ENCODE assay signal across 21 mouse cellular contexts in genomic region chr17:60181241-60181640, GRCm38 (mm10).
A peak's percentile ranks its signal among the peaks of the same experiment; 100 is the strongest.
DNase-seq lines count a peak whose midpoint lies in the region; ATAC-seq and TF ChIP-seq lines count a peak whose summit lies in the region.
"Had no signal": no experiment of that assay in that cellular context is flagged by ENCODE, and none has a peak within 500 bp of the region (broad histone marks: within the 10 kb centered on the region; RNA-seq: fewer than 3 reads in every experiment).

No protein-coding gene starts in this region.

- H3K4me1 ChIP-seq in hindbrain, postnatal 0 days (ENCODE audit: insufficient read depth, low read length), result no peaks in the 10 kb centered on the region
- H3K4me1 ChIP-seq in hindbrain, embryonic 11.5 days (replicated peaks; ENCODE audit: control insufficient read depth, insufficient read depth, low read length), result no peaks in the 10 kb centered on the region
- H3K4me1 ChIP-seq in midbrain, postnatal 0 days (ENCODE audit: insufficient read depth, low read length), result no peaks in the 10 kb centered on the region
- H3K4me1 ChIP-seq in midbrain, embryonic 10.5 days, result no peaks in the 10 kb centered on the region
- H3K4me1 ChIP-seq: embryonic facial prominence, embryonic 13.5 days; embryonic facial prominence, embryonic 15.5 days; forebrain, embryonic 10.5 days; forebrain, embryonic 13.5 days had no signal

- peak; percentile 59 to 68 for DNase-seq in cerebellum, postnatal 10 days
- DNase-seq in cerebellum, adult 8-10 months, result no peak
- peak; percentile 7 to 9 for DNase-seq in cerebellum, postnatal 25 days
- DNase-seq in cerebellum, adult 9-11 months, result no peak
- DNase-seq in hindbrain, postnatal 0 days (ENCODE audit: low spot score), result peak; percentile 46
- no peak for DNase-seq in hindbrain, embryonic 11.5 days (ENCODE audit: low spot score)
- peak; percentile 49 for DNase-seq in midbrain, postnatal 0 days (ENCODE audit: low spot score)
- DNase-seq in midbrain, embryonic 10.5 days (ENCODE audit: low spot score), result no peak
- DNase-seq: B cell, adult 2 months; embryo, embryonic 11 days had no signal

- H3K9me3 ChIP-seq in hindbrain, postnatal 0 days (ENCODE audit: low read length), result no peaks in the 10 kb centered on the region
- no peaks in the 10 kb centered on the region for H3K9me3 ChIP-seq in hindbrain, embryonic 11.5 days (ENCODE audit: control insufficient read depth, low read length)
- no peaks in the 10 kb centered on the region for H3K9me3 ChIP-seq in midbrain, postnatal 0 days (ENCODE audit: low read length)
- H3K9me3 ChIP-seq in midbrain, embryonic 10.5 days (replicated peaks), result no peaks in the 10 kb centered on the region
- H3K9me3 ChIP-seq: embryonic facial prominence, embryonic 13.5 days; embryonic facial prominence, embryonic 15.5 days; forebrain, embryonic 10.5 days; forebrain, embryonic 13.5 days had no signal

- no peak overlapping the region for H3K4me2 ChIP-seq in hindbrain, postnatal 0 days (ENCODE audit: low read depth, low read length)
- no peak overlapping the region for H3K4me2 ChIP-seq in hindbrain, embryonic 11.5 days (replicated peaks; ENCODE audit: low read depth, low read length)
- no peak overlapping the region for H3K4me2 ChIP-seq in midbrain, postnatal 0 days (ENCODE audit: low read depth, low read length, poor library complexity, severe bottlenecking)
- H3K4me2 ChIP-seq: embryonic facial prominence, embryonic 13.5 days; embryonic facial prominence, embryonic 15.5 days; forebrain, embryonic 13.5 days had no signal

- no peak overlapping the region for H3K9ac ChIP-seq in hindbrain, postnatal 0 days (replicated peaks; ENCODE audit: low read length)
- H3K9ac ChIP-seq in hindbrain, embryonic 11.5 days (ENCODE audit: low read depth, low read length), result no peak overlapping the region
- H3K9ac ChIP-seq in midbrain, postnatal 0 days (replicated peaks; ENCODE audit: low read length, poor library complexity, severe bottlenecking), result no peak overlapping the region
- H3K9ac ChIP-seq: embryonic facial prominence, embryonic 13.5 days; embryonic facial prominence, embryonic 15.5 days; forebrain, embryonic 13.5 days had no signal

- no peak for TF ChIP-seq CTCF in hindbrain, postnatal 0 days (IDR thresholded peaks at IDR 0.05; ENCODE audit: low read depth)
- TF ChIP-seq CTCF in midbrain, postnatal 0 days (IDR thresholded peaks at IDR 0.05), result no peak

- no peak overlapping the region for H3K27ac ChIP-seq in hindbrain, postnatal 0 days
- H3K27ac ChIP-seq in hindbrain, embryonic 11.5 days (ENCODE audit: low read depth, low read length), result no peak overlapping the region
- no peak overlapping the region for H3K27ac ChIP-seq in midbrain, postnatal 0 days (ENCODE audit: low read depth, low read length)
- no peak overlapping the region for H3K27ac ChIP-seq in midbrain, embryonic 10.5 days (replicated peaks)
- H3K27ac ChIP-seq: embryonic facial prominence, embryonic 13.5 days; embryonic facial prominence, embryonic 15.5 days; forebrain, embryonic 10.5 days; forebrain, embryonic 13.5 days had no signal

- WGBS in hindbrain, postnatal 0 days, result 69% methylated on average over 2 of the region's 2 CpGs
- WGBS in hindbrain, embryonic 11.5 days, result 99% methylated on average over 2 of the region's 2 CpGs
- 91% methylated on average over 2 of the region's 2 CpGs for WGBS in midbrain, postnatal 0 days
- 95% methylated on average over 2 of the region's 2 CpGs for WGBS in midbrain, embryonic 10.5 days

- 0 out of 2 replicates have a peak, but pooled peaks have one; percentile 24 for ATAC-seq in hindbrain, postnatal 0 days
- ATAC-seq in hindbrain, embryonic 11.5 days (ENCODE audit: low FRiP score), result no peak
- no peak for ATAC-seq in midbrain, postnatal 0 days (ENCODE audit: low FRiP score)
- ATAC-seq: activated CD4-positive, CD25-positive, alpha-beta regulatory T cell, adult 4 months; CD4-positive, CD25-positive, alpha-beta regulatory T cell, adult 4 months; forebrain, embryonic 13.5 days; forebrain, embryonic 16.5 days; Patski had no signal

- no peaks in the 10 kb centered on the region for H3K27me3 ChIP-seq in hindbrain, postnatal 0 days (ENCODE audit: insufficient read depth, low read length)
- H3K27me3 ChIP-seq in hindbrain, embryonic 11.5 days (ENCODE audit: control insufficient read depth, insufficient read depth, low read length), result no peaks in the 10 kb centered on the region
- H3K27me3 ChIP-seq in midbrain, postnatal 0 days (ENCODE audit: insufficient read depth, low read length), result no peaks in the 10 kb centered on the region
- H3K27me3 ChIP-seq in midbrain, embryonic 10.5 days (ENCODE audit: low read depth, poor library complexity, severe bottlenecking), result no peaks in the 10 kb centered on the region
- H3K27me3 ChIP-seq: CH12.LX; embryonic facial prominence, embryonic 13.5 days; embryonic facial prominence, embryonic 15.5 days; forebrain, embryonic 13.5 days; Patski had no signal

- no peaks in the 10 kb centered on the region for H3K36me3 ChIP-seq in hindbrain, postnatal 0 days (ENCODE audit: insufficient read depth, low read length)
- H3K36me3 ChIP-seq in hindbrain, embryonic 11.5 days (ENCODE audit: control insufficient read depth, insufficient read depth, low read length), result no peaks in the 10 kb centered on the region
- no peaks in the 10 kb centered on the region for H3K36me3 ChIP-seq in midbrain, postnatal 0 days (ENCODE audit: insufficient read depth, low read length)
- H3K36me3 ChIP-seq in midbrain, embryonic 10.5 days, result no peaks in the 10 kb centered on the region
- H3K36me3 ChIP-seq: embryonic facial prominence, embryonic 13.5 days; embryonic facial prominence, embryonic 15.5 days; forebrain, embryonic 10.5 days; G1E had no signal

- no peak overlapping the region for H3K4me3 ChIP-seq in hindbrain, postnatal 0 days (ENCODE audit: low read length)
- no peak overlapping the region for H3K4me3 ChIP-seq in hindbrain, embryonic 11.5 days (ENCODE audit: low read depth, low read length)
- H3K4me3 ChIP-seq in midbrain, postnatal 0 days (ENCODE audit: low read depth, low read length), result no peak overlapping the region
- no peak overlapping the region for H3K4me3 ChIP-seq in midbrain, embryonic 10.5 days
- H3K4me3 ChIP-seq: embryonic facial prominence, embryonic 13.5 days; embryonic facial prominence, embryonic 15.5 days; erythroblast, embryonic 14.5 days; forebrain, embryonic 10.5 days; forebrain, embryonic 13.5 days had no signal

Comparison
In these comparisons a context has a peak if more than half of its experiments do, and no peak if none do; other contexts are left out.
1. DNase-seq: peak in cerebellum, postnatal 10 days (2 of 2), cerebellum, postnatal 25 days (2 of 2), hindbrain, postnatal 0 days (single experiment) and midbrain, postnatal 0 days (single experiment); none in cerebellum, adult 8-10 months (single experiment), cerebellum, adult 9-11 months (single experiment), hindbrain, embryonic 11.5 days (single experiment) and midbrain, embryonic 10.5 days (single experiment).